Mouse (Mus musculus): ENCODE measurements at regions not wholly inside any gene's neighbourhood (a gene's known extent, or its start where the extent isn't known, plus 50 kb on each side); places are given as distances from the start of the nearest gene placed in this dataset.

DNA sequence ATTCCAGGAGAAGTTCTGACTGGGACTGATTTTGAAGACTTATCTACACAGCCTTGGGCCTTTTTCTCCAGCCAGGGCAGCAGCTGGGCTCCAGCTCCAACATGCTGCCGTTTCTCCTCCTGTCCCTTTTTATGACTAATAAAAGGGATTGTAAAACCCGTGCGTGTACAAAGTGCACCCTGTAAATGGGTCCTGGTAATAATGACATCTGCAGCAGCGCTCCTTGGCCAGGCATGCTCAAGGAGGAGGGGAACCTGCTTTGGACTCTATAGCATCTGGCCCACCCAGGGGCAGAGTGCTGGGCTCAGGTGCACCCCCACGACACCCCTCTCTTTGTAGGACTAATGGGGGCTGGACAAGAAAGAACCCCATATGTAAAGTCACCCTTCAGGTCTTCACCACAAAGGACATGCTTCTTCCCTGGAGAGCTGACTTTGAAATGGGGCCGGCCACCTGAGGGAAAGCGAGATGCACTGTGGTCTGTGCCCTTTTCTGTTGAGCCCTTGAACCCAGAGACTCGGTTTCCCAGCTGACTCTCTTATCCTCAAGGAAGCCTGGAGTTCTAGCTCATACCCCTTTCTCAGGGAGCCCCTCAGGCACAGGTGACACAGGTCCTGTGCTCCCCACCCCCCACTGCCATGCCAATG, 61.4 kb downstream of the Mrpl23 start:
- DNase-seq (ENCODE audit: low spot score in 2 of 2): no peak

DNA sequence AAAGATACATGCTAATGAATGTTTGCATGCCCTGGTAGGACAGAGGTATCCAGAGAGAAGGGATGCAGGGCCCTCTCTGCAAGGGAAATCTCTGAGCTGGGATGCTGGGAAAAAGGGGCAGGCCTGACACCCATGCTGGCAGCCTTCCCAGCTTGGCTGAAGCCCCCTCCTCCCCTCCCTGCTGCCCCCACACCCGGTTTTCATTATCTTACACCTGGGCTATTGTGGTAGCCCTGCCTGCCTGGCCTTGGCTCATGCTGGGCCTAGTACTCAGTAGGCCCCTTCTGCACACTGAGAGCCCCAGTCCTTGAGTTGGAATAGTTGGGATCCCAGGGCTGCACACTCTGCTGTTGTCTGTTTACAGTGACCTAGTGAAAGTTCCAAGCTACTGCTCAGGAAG, 62.9 kb downstream of the Mrpl23 start:
- DNase-seq (ENCODE audit: low spot score in 2 of 2): no peak

DNA sequence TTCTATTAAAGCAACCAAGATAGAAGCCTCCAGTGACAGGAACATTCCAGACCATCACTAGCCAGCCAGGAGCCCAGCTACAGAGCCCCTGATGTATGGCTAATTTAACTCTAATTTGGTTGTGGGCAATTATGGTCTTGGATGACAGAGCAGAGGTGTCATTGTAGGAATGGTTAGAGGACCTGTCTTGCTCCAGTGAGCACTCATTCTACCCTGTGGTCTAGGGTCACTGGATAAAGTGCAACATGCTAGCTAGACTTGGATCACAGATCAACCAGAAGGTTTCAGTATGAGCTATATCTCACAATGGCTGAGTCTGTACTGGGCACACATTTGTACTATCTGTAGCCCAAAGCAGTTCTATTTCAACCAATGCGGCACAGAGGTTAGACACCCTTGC, 63.7 kb downstream of the Mrpl23 start:
- no peak for DNase-seq (ENCODE audit: low spot score in 2 of 2)

DNA sequence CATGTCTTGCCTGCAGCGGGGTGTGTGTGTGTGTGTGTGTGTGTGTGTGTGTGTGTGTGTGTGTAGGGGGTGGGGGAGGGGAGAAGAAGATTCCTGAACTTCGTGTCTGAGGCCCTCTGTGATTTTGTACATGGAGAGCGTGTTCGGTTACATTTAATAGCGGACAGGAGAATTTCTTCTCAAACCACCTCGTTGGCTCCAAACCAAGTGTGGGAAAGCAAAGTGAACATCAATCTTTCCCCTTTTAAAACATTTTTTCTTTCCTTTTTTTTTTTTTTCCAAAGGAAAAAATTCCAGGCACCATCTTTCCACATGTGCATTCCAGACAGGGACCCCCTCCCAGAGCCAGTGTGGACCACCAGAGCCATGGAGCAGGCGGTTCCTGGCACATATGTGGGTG, 65.5 kb downstream of the Mrpl23 start:
- no peak for DNase-seq (ENCODE audit: low spot score in 2 of 2)

DNA sequence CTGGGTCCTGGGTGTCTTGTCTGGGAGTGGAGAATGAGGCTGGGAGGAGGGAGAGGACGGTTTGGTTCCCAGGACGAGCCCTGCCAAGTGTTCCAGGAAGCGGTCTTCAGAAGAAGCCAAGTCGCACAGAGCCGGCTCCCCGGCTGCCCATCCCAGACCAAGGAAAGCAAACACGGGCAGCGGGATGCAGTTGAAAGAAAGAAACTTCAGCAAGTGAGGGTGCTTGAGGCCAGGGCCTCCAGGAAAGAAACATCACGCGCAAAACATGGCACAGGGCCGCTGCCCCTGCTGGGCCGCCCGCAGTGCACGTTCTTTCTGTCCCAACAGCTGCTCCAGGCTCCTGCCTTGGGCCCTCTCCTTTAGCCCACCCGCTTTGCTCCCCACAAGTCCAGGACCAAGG, 66.7 kb downstream of the Igf2 start:
- DNase-seq (ENCODE audit: low spot score in 2 of 2): peak; percentile 69 to 80

DNA sequence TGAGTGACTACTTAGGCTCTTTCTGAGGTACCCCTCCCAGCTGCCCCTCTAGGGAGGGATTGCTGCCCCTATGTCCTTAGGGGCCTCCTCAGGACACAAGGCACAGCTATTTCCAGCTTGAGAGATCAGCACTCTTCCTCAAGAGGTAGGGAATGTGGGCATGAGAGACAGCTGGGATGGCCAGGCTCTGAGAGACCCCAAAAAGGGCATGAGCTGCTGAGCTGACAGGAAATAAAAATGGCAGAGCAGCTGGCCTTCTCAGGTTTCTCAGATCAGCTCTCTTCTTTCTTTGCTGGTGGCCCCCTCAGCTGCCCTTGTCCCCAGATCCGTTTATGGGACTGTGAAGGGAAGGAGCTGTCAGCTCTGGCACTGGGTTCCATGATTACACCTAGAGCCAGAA, 66.2 kb downstream of the Igf2 start:
- DNase-seq (ENCODE audit: low spot score in 2 of 2): peak; percentile 49 to 77

Data from gastrocnemius, adult 8-10 months (tissue).